Mouse (Mus musculus) myocyte (in vitro differentiated cells): ENCODE measurements at regions not wholly inside any gene's neighbourhood (a gene's known extent, or its start where the extent isn't known, plus 50 kb on each side); places are given as distances from the start of the nearest gene placed in this dataset.

Source experiments
- H3K27me3 ChIP-seq: one replicate; pipeline ENCODE4 v1.6.1; 2011; ENCODE audit not compliant: control insufficient read depth, insufficient read depth, insufficient read length
- H3K36me3 ChIP-seq: one replicate; pipeline ENCODE4 v1.6.1; 2011; ENCODE audit not compliant: control insufficient read depth, insufficient read depth
- H3K4me2 ChIP-seq: one replicate; pipeline ENCODE4 v1.6.1; 2011; ENCODE audit warnings: low read depth, control low read depth
- H3K4me3 ChIP-seq: one replicate; pipeline ENCODE4 v1.5.1; 2011; ENCODE audit warnings: mild to moderate bottlenecking, control low read depth, moderate library complexity
- H3K79me2 ChIP-seq: one replicate; pipeline ENCODE4 v1.6.1; 2011; ENCODE audit not compliant: control insufficient read depth, insufficient read depth
- H3ac ChIP-seq: one replicate; pipeline ENCODE4 v1.6.1; 2011; ENCODE audit not compliant: control insufficient read depth, insufficient read length
- CEBPB ChIP-seq: IDR thresholded peaks from 2 replicates; pipeline ENCODE4 v1.6.1; 2011; ENCODE audit warnings: mild to moderate bottlenecking, moderate library complexity; ENCODE audit not compliant: poor library complexity, insufficient read depth, severe bottlenecking
- E2F4 ChIP-seq: IDR thresholded peaks from one replicate; pipeline ENCODE4 v1.6.1; 2011; ENCODE audit warnings: mild to moderate bottlenecking, control low read depth, moderate library complexity; ENCODE audit not compliant: insufficient read depth
- MAX ChIP-seq: IDR thresholded peaks from one replicate; pipeline ENCODE4 v1.6.1; 2011; ENCODE audit warnings: low read depth, mild to moderate bottlenecking, control low read depth
- MYOD1 ChIP-seq, 3 experiments: IDR thresholded peaks; one replicate each; pipeline ENCODE4 v1.6.1; 2011; ENCODE audit warnings: control low read depth in 2 of 3, low read depth in 2 of 3, mild to moderate bottlenecking in 2 of 3, moderate library complexity in 1 of 3; ENCODE audit not compliant: insufficient read length in 2 of 3, control insufficient read depth in 1 of 3
- MYOG ChIP-seq, 3 experiments: IDR thresholded peaks; one replicate each; pipeline ENCODE4 v1.6.1; 2011; ENCODE audit warnings: control low read depth in 2 of 3, low read depth in 2 of 3, mild to moderate bottlenecking in 2 of 3; ENCODE audit not compliant: insufficient read length in 2 of 3, control insufficient read depth in 1 of 3, insufficient read depth in 1 of 3
- POLR2A ChIP-seq: IDR thresholded peaks from one replicate; pipeline ENCODE4 v1.6.1; 2011; ENCODE audit warnings: low read depth, mild to moderate bottlenecking, control low read depth, moderate library complexity; ENCODE audit not compliant: insufficient read length
- POLR2AphosphoS2 ChIP-seq: IDR thresholded peaks from one replicate; pipeline ENCODE4 v1.6.1; 2011; ENCODE audit warnings: low read depth, control low read depth; ENCODE audit not compliant: insufficient read length
- REST ChIP-seq: IDR thresholded peaks from one replicate; pipeline ENCODE4 v1.6.1; 2011; ENCODE audit warnings: mild to moderate bottlenecking, control low read depth, moderate library complexity; ENCODE audit not compliant: insufficient read depth, insufficient read length
- SRF ChIP-seq: IDR thresholded peaks from one replicate; pipeline ENCODE4 v1.6.1; 2011; ENCODE audit warnings: low read depth; ENCODE audit not compliant: control insufficient read depth, insufficient read length
- TCF12 ChIP-seq: IDR thresholded peaks from one replicate; pipeline ENCODE4 v1.6.1; 2011; ENCODE audit warnings: mild to moderate bottlenecking, control low read depth; ENCODE audit not compliant: poor library complexity, insufficient read depth, severe bottlenecking
- TCF3 ChIP-seq: IDR thresholded peaks from one replicate; pipeline ENCODE4 v1.6.1; 2011; ENCODE audit warnings: low read depth, control low read depth; ENCODE audit not compliant: insufficient read length
- USF1 ChIP-seq: IDR thresholded peaks from one replicate; pipeline ENCODE4 v1.6.1; 2011; ENCODE audit warnings: low read depth, mild to moderate bottlenecking, control low read depth, moderate library complexity

DNA sequence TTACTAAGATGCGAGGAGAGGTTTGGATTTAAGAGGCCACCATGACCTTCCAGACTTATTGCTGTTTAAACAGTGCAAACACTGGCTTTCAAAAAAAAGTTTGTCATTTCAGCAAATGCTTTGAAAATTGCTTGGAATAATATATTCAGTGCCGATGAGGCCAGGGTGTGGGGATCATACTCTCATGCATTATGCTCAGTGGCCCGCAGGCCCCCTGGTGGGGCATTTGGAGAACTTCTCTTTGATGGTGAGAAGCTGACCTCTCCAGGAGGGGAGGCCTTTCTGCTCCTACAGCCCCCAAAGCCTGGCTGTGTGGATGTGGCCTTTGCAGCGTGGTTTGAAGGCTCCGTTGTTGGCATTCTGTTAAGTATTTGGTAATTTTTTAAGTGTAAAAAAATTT, 138.1 kb upstream of the Pitx1 start:
- H3K79me2 ChIP-seq: no peaks in the 10 kb centered on the region
- H3K4me2 ChIP-seq: peak overlapping the region; percentile 32
- TF ChIP-seq TCF12 (no peak), MYOG (IDR thresholded peaks at IDR 0.05; ENCODE audit: control insufficient read depth in 1 of 3, insufficient read depth in 1 of 3, insufficient read length in 2 of 3, low read depth in 2 of 3) (no peak), TCF3 (no peak), REST (no peak), USF1 (no peak), POLR2A (no peak), MAX (no peak), CEBPB (no peak), SRF (no peak), MYOD1 (IDR thresholded peaks at IDR 0.05; ENCODE audit: control insufficient read depth in 1 of 3, insufficient read length in 2 of 3, low read depth in 2 of 3) (no peak)
- peaks cover 6% of the 10 kb centered on the region for H3K27me3 ChIP-seq
- H3K36me3 ChIP-seq: no peaks in the 10 kb centered on the region
- no peak overlapping the region for H3ac ChIP-seq
- H3K4me3 ChIP-seq: no peak overlapping the region

DNA sequence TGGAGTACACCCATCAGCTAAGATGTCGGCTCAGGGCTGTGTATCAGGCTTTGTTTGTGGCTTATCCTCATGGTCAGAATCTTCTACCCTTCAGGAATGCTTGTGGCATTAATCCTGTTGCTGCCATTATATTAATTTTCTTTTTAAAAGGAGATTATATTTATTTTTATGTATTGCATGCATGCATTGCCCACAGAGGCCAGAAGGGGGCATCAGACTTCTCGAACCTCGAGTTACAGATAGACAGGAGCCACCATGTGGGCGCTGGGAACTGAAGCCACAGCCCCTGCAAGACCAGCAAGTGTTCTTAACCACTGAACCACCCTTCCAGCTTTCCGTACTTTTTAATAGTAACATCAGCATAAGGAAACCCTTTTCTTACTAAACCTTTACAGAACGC, 134.7 kb upstream of the Pitx1 start:
- Histone ChIP-seq H3K4me3 (no peak overlapping the region), H3K36me3 (no peaks in the 10 kb centered on the region), H3ac (no peak overlapping the region), H3K4me2 (no peak overlapping the region), H3K27me3 (peaks cover 1% of the 10 kb centered on the region), H3K79me2 (no peaks in the 10 kb centered on the region)
- TF ChIP-seq REST (no peak), MYOG (IDR thresholded peaks at IDR 0.05; ENCODE audit: control insufficient read depth in 1 of 3, insufficient read depth in 1 of 3, insufficient read length in 2 of 3, low read depth in 2 of 3) (no peak), TCF3 (no peak), MYOD1 (IDR thresholded peaks at IDR 0.05; ENCODE audit: control insufficient read depth in 1 of 3, insufficient read length in 2 of 3, low read depth in 2 of 3) (no peak), CEBPB (no peak), TCF12 (no peak), USF1 (no peak), E2F4 (no peak)

DNA sequence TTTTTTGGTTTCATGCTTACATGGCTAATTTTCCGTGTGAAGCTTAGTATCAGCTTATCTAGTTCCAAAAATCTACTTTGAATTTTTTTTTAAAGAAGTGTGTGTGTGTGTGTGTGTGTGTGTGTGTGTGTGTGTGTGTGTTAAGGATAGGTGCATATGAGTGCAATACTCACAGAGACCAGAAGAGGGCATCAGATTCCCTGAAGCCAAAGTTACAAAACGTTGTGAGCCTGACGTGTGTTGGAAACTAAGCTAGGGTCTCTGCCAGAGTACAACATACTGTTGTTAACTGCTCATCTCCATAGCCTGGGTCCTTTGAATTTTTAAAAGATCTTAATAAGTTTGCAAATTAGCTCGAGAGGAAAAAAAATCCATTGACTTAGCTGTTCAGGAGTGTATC, 133.5 kb upstream of the Pitx1 start:
- peaks cover 8% of the 10 kb centered on the region for H3K27me3 ChIP-seq
- H3K4me2 ChIP-seq: no peak overlapping the region
- no peak overlapping the region for H3ac ChIP-seq
- no peaks in the 10 kb centered on the region for H3K36me3 ChIP-seq
- TF ChIP-seq MAX: no peak
- TF ChIP-seq USF1: no peak
- no peak for TF ChIP-seq SRF
- no peak for TF ChIP-seq E2F4
- no peak for TF ChIP-seq TCF12
- TF ChIP-seq MYOD1 (IDR thresholded peaks at IDR 0.05; ENCODE audit: control insufficient read depth in 1 of 3, insufficient read length in 2 of 3, low read depth in 2 of 3): no peak
- TF ChIP-seq CEBPB: no peak
- TF ChIP-seq TCF3: no peak
- no peak for TF ChIP-seq POLR2AphosphoS2
- no peak for TF ChIP-seq POLR2A
- TF ChIP-seq MYOG (IDR thresholded peaks at IDR 0.05; ENCODE audit: control insufficient read depth in 1 of 3, insufficient read depth in 1 of 3, insufficient read length in 2 of 3, low read depth in 2 of 3): no peak
- TF ChIP-seq REST: no peak
- H3K79me2 ChIP-seq: no peaks in the 10 kb centered on the region
- no peak overlapping the region for H3K4me3 ChIP-seq

DNA sequence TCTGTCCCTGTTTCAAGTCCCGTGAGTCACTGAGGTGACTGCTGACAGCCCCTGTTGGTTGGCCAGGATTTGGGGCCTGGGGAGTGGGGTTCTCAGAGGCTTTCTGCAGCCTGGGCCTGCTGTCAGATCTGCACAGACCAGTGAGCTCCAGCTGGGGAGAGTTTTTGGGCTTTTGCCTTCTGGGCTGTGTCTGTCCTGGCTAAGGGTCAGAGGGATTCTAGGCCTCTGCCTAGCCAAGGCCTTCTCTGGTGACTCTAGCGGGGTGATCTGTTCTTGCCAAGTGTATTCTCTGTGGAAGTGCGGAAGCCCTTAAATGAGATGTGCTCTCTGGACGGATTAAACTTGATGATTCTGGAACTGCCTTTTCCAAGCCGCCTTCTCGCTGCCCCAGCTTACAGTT, 131.2 kb upstream of the Pitx1 start:
- Histone ChIP-seq H3K4me2 (no peak overlapping the region), H3K4me3 (no peak overlapping the region), H3K27me3 (peaks cover 12% of the 10 kb centered on the region), H3K79me2 (no peaks in the 10 kb centered on the region), H3K36me3 (no peaks in the 10 kb centered on the region), H3ac (no peak overlapping the region)
- TF ChIP-seq TCF12 (no peak), MYOD1 (IDR thresholded peaks at IDR 0.05; ENCODE audit: control insufficient read depth in 1 of 3, insufficient read length in 2 of 3, low read depth in 2 of 3) (no peak), POLR2AphosphoS2 (no peak), USF1 (no peak), POLR2A (no peak), E2F4 (no peak), MYOG (IDR thresholded peaks at IDR 0.05; ENCODE audit: control insufficient read depth in 1 of 3, insufficient read depth in 1 of 3, insufficient read length in 2 of 3, low read depth in 2 of 3) (no peak), TCF3 (no peak), SRF (no peak), REST (no peak), CEBPB (no peak), MAX (no peak)

DNA sequence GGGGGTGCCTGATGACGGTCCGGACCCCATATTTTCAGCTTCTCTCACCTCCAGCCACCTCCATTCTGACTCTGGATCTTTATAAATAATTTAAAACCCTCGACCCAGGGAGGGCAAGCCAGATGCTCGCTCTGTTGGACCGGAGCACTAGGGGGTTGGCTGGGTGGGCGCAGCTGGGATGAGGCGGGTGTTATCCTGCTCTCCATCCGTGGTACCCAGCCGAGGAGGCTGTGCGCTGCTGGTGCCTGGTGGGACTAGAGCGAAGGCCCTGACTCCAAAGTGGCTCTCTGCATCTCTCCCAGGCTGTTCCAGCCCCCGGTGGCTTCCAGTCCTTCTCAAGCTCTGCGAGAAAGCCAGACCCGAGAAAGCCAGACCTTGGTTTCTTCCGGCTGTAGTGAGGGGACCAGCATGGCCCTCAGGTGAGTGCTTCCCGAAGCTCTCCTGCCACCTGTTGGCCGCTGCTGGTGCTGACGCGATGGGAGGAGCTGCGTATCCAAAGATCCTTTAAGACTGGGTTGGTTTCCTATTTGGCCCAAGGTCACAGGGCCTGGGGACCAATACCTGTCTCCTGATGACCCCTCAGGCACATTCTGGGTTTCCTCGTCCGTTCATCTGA, 127.1 kb upstream of the Pitx1 start:
- TF ChIP-seq CEBPB: no peak
- no peak overlapping the region for H3K4me3 ChIP-seq
- H3ac ChIP-seq: no peak overlapping the region
- H3K36me3 ChIP-seq: no peaks in the 10 kb centered on the region
- H3K4me2 ChIP-seq: no peak overlapping the region
- H3K79me2 ChIP-seq: no peaks in the 10 kb centered on the region
- H3K27me3 ChIP-seq: peaks cover 12% of the 10 kb centered on the region
